8 mouse cellular contexts compared by ENCODE assay signal in genomic region chr16:18587847-18588737, GRCm38 (mm10). TPM values are rescaled to one million over a fixed set of nuclear protein-coding genes. Genes with fewer than 3 reads are reported as not detected.
DNase-seq lines count a peak whose midpoint lies in the region; ATAC-seq and TF ChIP-seq lines count a peak whose summit lies in the region.

No protein-coding gene starts in this region.

- TF ChIP-seq CTCF in heart, adult 2 months (IDR thresholded peaks at IDR 0.05): no peak
- no peak for TF ChIP-seq CTCF in E14TG2a.4 (conservative IDR thresholded peaks at IDR 0.05; ENCODE audit: low read length)
- TF ChIP-seq CTCF in left cerebral cortex, adult 2 months (IDR thresholded peaks at IDR 0.05): no peak

- H3K9ac ChIP-seq in heart, adult 2 months (ENCODE audit: low read depth, low read length): no peak overlapping the region
- no peak overlapping the region for H3K9ac ChIP-seq in forebrain, embryonic 14.5 days (ENCODE audit: low read length)
- H3K9ac ChIP-seq in liver, embryonic 15.5 days: no peak overlapping the region

- no peaks in the 10 kb centered on the region for H3K9me3 ChIP-seq in heart, embryonic 10.5 days
- H3K9me3 ChIP-seq in E14TG2a.4 (ENCODE audit: low read length): no peaks in the 10 kb centered on the region
- no peaks in the 10 kb centered on the region for H3K9me3 ChIP-seq in forebrain, embryonic 14.5 days (replicated peaks; ENCODE audit: control insufficient read depth, low read length)
- H3K9me3 ChIP-seq in liver, embryonic 15.5 days (replicated peaks): no peaks in the 10 kb centered on the region

- WGBS in heart, embryonic 10.5 days: under 1% methylated on average over 57 of the region's 57 CpGs
- WGBS in heart, adult 2 months: 13% methylated on average over 57 of the region's 57 CpGs
- WGBS in forebrain, embryonic 14.5 days: under 1% methylated on average over 54 of the region's 57 CpGs
- 3% methylated on average over 57 of the region's 57 CpGs for WGBS in liver, embryonic 15.5 days (ENCODE audit: insufficient replicate concordance)

- TF ChIP-seq EP300 in heart, adult 2 months (IDR thresholded peaks at IDR 0.05; ENCODE audit: insufficient read depth, low read depth, low read length): no peak

- H3K4me1 ChIP-seq in heart, embryonic 10.5 days: peaks cover 53% of the 10 kb centered on the region
- no peaks in the 10 kb centered on the region; the same call in 1 of the 2 replicates for H3K4me1 ChIP-seq in heart, adult 2 months (ENCODE audit: control insufficient read depth, insufficient read depth, low read length)
- peaks cover 52% of the 10 kb centered on the region for H3K4me1 ChIP-seq in E14TG2a.4 (replicated peaks; ENCODE audit: low read depth, low read length)
- H3K4me1 ChIP-seq in forebrain, embryonic 14.5 days (ENCODE audit: control insufficient read depth, insufficient read depth, low read length): peaks cover 6% of the 10 kb centered on the region
- H3K4me1 ChIP-seq in liver, embryonic 15.5 days (replicated peaks): peaks cover 32% of the 10 kb centered on the region

- DNase-seq in heart, embryonic 10.5 days (ENCODE audit: low spot score): no peak
- no peak for DNase-seq in heart, adult 2 months
- no peak for DNase-seq in forebrain, embryonic 14.5 days (ENCODE audit: low spot score)
- no peak for DNase-seq in left cerebral cortex, adult 2 months (ENCODE audit: extremely low spot score in 1 of 2, low spot score in 2 of 2)
- no peak for DNase-seq in right cerebral cortex, postnatal 25 days

- intact Hi-C loops in heart, adult 2 months (cut with DNase I): no loop called here
- intact Hi-C loops in left cerebral cortex, adult 2 months (cut with DNase I): no loop called here

- no peaks in the 10 kb centered on the region for H3K79me2 ChIP-seq in heart, adult 2 months (replicated peaks; ENCODE audit: control insufficient read depth, insufficient read depth, low read length)

- H3K27me3 ChIP-seq in heart, embryonic 10.5 days (ENCODE audit: insufficient read depth, poor library complexity, severe bottlenecking): peaks cover 98% of the 10 kb centered on the region
- peaks cover 31% of the 10 kb centered on the region for H3K27me3 ChIP-seq in heart, adult 2 months (ENCODE audit: control insufficient read depth, insufficient read depth, low read length)
- peaks cover 96% of the 10 kb centered on the region for H3K27me3 ChIP-seq in E14TG2a.4 (ENCODE audit: insufficient read depth, low read length)
- peaks cover 96% of the 10 kb centered on the region for H3K27me3 ChIP-seq in forebrain, embryonic 14.5 days (replicated peaks; ENCODE audit: control insufficient read depth, insufficient read depth, low read length)
- H3K27me3 ChIP-seq in liver, embryonic 15.5 days: peaks cover 97% of the 10 kb centered on the region

- H3K36me3 ChIP-seq in heart, embryonic 10.5 days: no peaks in the 10 kb centered on the region
- H3K36me3 ChIP-seq in heart, adult 2 months (ENCODE audit: control insufficient read depth, insufficient read depth, low read length): no peaks in the 10 kb centered on the region
- no peaks in the 10 kb centered on the region for H3K36me3 ChIP-seq in E14TG2a.4 (ENCODE audit: insufficient read depth, low read length)
- no peaks in the 10 kb centered on the region for H3K36me3 ChIP-seq in forebrain, embryonic 14.5 days (ENCODE audit: control insufficient read depth, insufficient read depth, low read length)
- H3K36me3 ChIP-seq in liver, embryonic 15.5 days (replicated peaks): no peaks in the 10 kb centered on the region

- peak overlapping the region; percentile 29 for H3K4me2 ChIP-seq in forebrain, embryonic 14.5 days (ENCODE audit: low read length)
- no peak overlapping the region for H3K4me2 ChIP-seq in liver, embryonic 15.5 days

- H3K4me3 ChIP-seq in heart, embryonic 10.5 days: peak overlapping the region; percentile 63
- H3K4me3 ChIP-seq in heart, adult 2 months: no peak overlapping the region
- H3K4me3 ChIP-seq in E14TG2a.4 (replicated peaks; ENCODE audit: low read length): peak overlapping the region; percentile 61
- H3K4me3 ChIP-seq in forebrain, embryonic 14.5 days (ENCODE audit: low read depth, low read length): no peak overlapping the region
- peak overlapping the region; percentile 12 for H3K4me3 ChIP-seq in liver, embryonic 15.5 days (replicated peaks)
- H3K4me3 ChIP-seq in left cerebral cortex, adult 2 months: no peak overlapping the region

- ATAC-seq in forebrain, embryonic 14.5 days: no peak
- no peak for ATAC-seq in liver, embryonic 15.5 days (ENCODE audit: insufficient read depth)
- no peak for ATAC-seq in megakaryocyte-erythroid progenitor cell, adult 5-6 weeks (replicated peaks; ENCODE audit: low FRiP score, low TSS enrichment, poor library complexity, severe bottlenecking)

- H3K27ac ChIP-seq in heart, embryonic 10.5 days: peak overlapping the region; percentile 50
- H3K27ac ChIP-seq in heart, adult 2 months: no peak overlapping the region
- H3K27ac ChIP-seq in forebrain, embryonic 14.5 days (ENCODE audit: low read depth, low read length): no peak overlapping the region
- no peak overlapping the region for H3K27ac ChIP-seq in liver, embryonic 15.5 days (replicated peaks)
- no peak overlapping the region for H3K27ac ChIP-seq in left cerebral cortex, adult 2 months

- TF ChIP-seq POLR2A in heart, adult 2 months (IDR thresholded peaks at IDR 0.05; ENCODE audit: insufficient read depth, low read depth, low read length): no peak

RNA-seq across cellular contexts. Expression of gene Tbx1, which starts 2.4 kb away (rescaled TPM):
- polyA plus RNA-seq in heart, embryonic 10.5 days (2016; fragmentation: Nextera tagmentation; extraction: Ambion mirVana): 1.00 and 6.9 TPM in 2 replicates
- 1 to 10 TPM in 1 of 2 experiments, under 1 TPM in 1; 0.68 to 1.1 TPM for total RNA-seq in heart, adult 2 months (2021)
- polyA plus RNA-seq in heart, adult 2 months (2012; rRNA removed): 0.91 and 1.3 TPM in 2 replicates
- 0.48 and 0.64 TPM in 2 replicates for polyA plus RNA-seq in forebrain, embryonic 14.5 days (2014; fragmentation: Nextera tagmentation; extraction: Ambion mirVana)
- 0.15 and 0.23 TPM in 2 replicates for polyA plus RNA-seq in liver, embryonic 15.5 days (2015; fragmentation: Nextera tagmentation; extraction: Ambion mirVana)
- total RNA-seq in left cerebral cortex, adult 2 months (2021): 1 to 10 TPM; 1.1 to 2.0 TPM
- total RNA-seq in megakaryocyte-erythroid progenitor cell, adult 5-6 weeks (2014; fragmentation: Nextera tagmentation): not detected in 2 replicates
- total RNA-seq in megakaryocyte-erythroid progenitor cell, adult 5-6 weeks (2017): not detected in 2 replicates

RNA-seq across cellular contexts. Expression of gene Gp1bb, which starts 34.1 kb away (rescaled TPM):
- polyA plus RNA-seq in heart, embryonic 10.5 days (2016; fragmentation: Nextera tagmentation; extraction: Ambion mirVana): 6.0 and 7.4 TPM in 2 replicates
- 1 to 10 TPM in 1 of 2 experiments, under 1 TPM in 1; 0.86 to 3.5 TPM for total RNA-seq in heart, adult 2 months (2021)
- 1.3 and 5.6 TPM in 2 replicates for polyA plus RNA-seq in heart, adult 2 months (2012; rRNA removed)
- polyA plus RNA-seq in forebrain, embryonic 14.5 days (2014; fragmentation: Nextera tagmentation; extraction: Ambion mirVana): 9.6 and 10.3 TPM in 2 replicates
- polyA plus RNA-seq in liver, embryonic 15.5 days (2015; fragmentation: Nextera tagmentation; extraction: Ambion mirVana): 19.6 and 24.9 TPM in 2 replicates
- total RNA-seq in left cerebral cortex, adult 2 months (2021): 1 to 10 TPM; 1.1 to 1.8 TPM
- 0.72 and 0.87 TPM in 2 replicates for total RNA-seq in megakaryocyte-erythroid progenitor cell, adult 5-6 weeks (2014; fragmentation: Nextera tagmentation)
- total RNA-seq in megakaryocyte-erythroid progenitor cell, adult 5-6 weeks (2017): 1.6 and 3.4 TPM in 2 replicates

RNA-seq across cellular contexts. Expression of gene Gm49601, which starts 38.1 kb away (rescaled TPM):
- polyA plus RNA-seq in heart, embryonic 10.5 days (2016; fragmentation: Nextera tagmentation; extraction: Ambion mirVana): 0.26 and 1.1 TPM in 2 replicates
- total RNA-seq in heart, adult 2 months (2021): 1 to 10 TPM; 1.1 TPM
- polyA plus RNA-seq in heart, adult 2 months (2012; rRNA removed): 3.1 and 4.9 TPM in 2 replicates
- polyA plus RNA-seq in forebrain, embryonic 14.5 days (2014; fragmentation: Nextera tagmentation; extraction: Ambion mirVana): 5.7 and 8.2 TPM in 2 replicates
- polyA plus RNA-seq in liver, embryonic 15.5 days (2015; fragmentation: Nextera tagmentation; extraction: Ambion mirVana): 0.39 and 0.91 TPM in 2 replicates
- total RNA-seq in left cerebral cortex, adult 2 months (2021): 100 to 1,000 TPM; 260 to 297 TPM
- not detected in 2 replicates for total RNA-seq in megakaryocyte-erythroid progenitor cell, adult 5-6 weeks (2014; fragmentation: Nextera tagmentation)
- total RNA-seq in megakaryocyte-erythroid progenitor cell, adult 5-6 weeks (2017): 0.80 TPM in 1 of 2 replicates, not detected in the other

RNA-seq across cellular contexts. Expression of gene Sept5, which starts 41.7 kb away (rescaled TPM):
- polyA plus RNA-seq in heart, embryonic 10.5 days (2016; fragmentation: Nextera tagmentation; extraction: Ambion mirVana): 4.3 and 11.7 TPM in 2 replicates
- total RNA-seq in heart, adult 2 months (2021): 1 to 10 TPM; 3.2 to 5.6 TPM
- 7.1 and 7.3 TPM in 2 replicates for polyA plus RNA-seq in heart, adult 2 months (2012; rRNA removed)
- polyA plus RNA-seq in forebrain, embryonic 14.5 days (2014; fragmentation: Nextera tagmentation; extraction: Ambion mirVana): 138 and 177 TPM in 2 replicates
- polyA plus RNA-seq in liver, embryonic 15.5 days (2015; fragmentation: Nextera tagmentation; extraction: Ambion mirVana): 3.5 and 3.6 TPM in 2 replicates
- total RNA-seq in left cerebral cortex, adult 2 months (2021): 100 to 1,000 TPM; 801 to 836 TPM
- total RNA-seq in megakaryocyte-erythroid progenitor cell, adult 5-6 weeks (2014; fragmentation: Nextera tagmentation): 0.64 TPM in 1 of 2 replicates, not detected in the other
- total RNA-seq in megakaryocyte-erythroid progenitor cell, adult 5-6 weeks (2017): 0.09 TPM in 1 of 2 replicates, not detected in the other

Comparison
In these comparisons a context has a peak if more than half of its experiments do, and no peak if none do; other contexts are left out.
1. H3K4me3 ChIP-seq: peak in heart, embryonic 10.5 days (single experiment), E14TG2a.4 (single experiment) and liver, embryonic 15.5 days (single experiment); none in heart, adult 2 months (single experiment), forebrain, embryonic 14.5 days (single experiment) and left cerebral cortex, adult 2 months (single experiment).